Mouse (Mus musculus): Measurements from ENCODE around the gene Skiv2l.
A peak's percentile ranks its signal among the peaks of the same experiment; 100 is the strongest.
"Not testable (repeated sequence)": the region's sequence is repeated elsewhere in the genome, so short reads cannot be mapped to it uniquely, and the experiment has no call there.

The Skiv2l gene

GRCm38 (mm10) chr17:34865981-34866380 is 16.0 kb upstream of the Skiv2l start:
- DNase-seq: no peak

GRCm38 (mm10) chr17:34862416-34863081 is 12.5 kb upstream of the Skiv2l start, which contains the start of gene Cfb:
Cfb (minus strand) TSS chr17:34862518.
- no peak for DNase-seq

GRCm38 (mm10) chr17:34861704-34862415 is 11.8 kb upstream of the Skiv2l start:
- DNase-seq: no peak

- no peak for DNase-seq
These were observed 10.5 kb upstream of the Skiv2l start for GRCm38 (mm10) chr17:34860514-34860913.

- DNase-seq: no peak
These were observed 8.7 kb upstream of the Skiv2l start for GRCm38 (mm10) chr17:34858670-34859069.

- DNase-seq: no peak
These were observed 5.8 kb upstream of the Skiv2l start for GRCm38 (mm10) chr17:34855825-34856224.

- DNase-seq: no peak
These were observed 4.8 kb upstream of the Skiv2l start for GRCm38 (mm10) chr17:34854761-34855160.

GRCm38 (mm10) chr17:34853511-34853910 is 3.5 kb upstream of the Skiv2l start:
- no peak for DNase-seq

- DNase-seq: no peak
These were observed 611 bp upstream of the Skiv2l start for GRCm38 (mm10) chr17:34850517-34851125.

GRCm38 (mm10) chr17:34847615-34848014 is 2.4 kb downstream of the Skiv2l start:
- no peak for DNase-seq

- no peak for DNase-seq
These were observed 2.8 kb downstream of the Skiv2l start for GRCm38 (mm10) chr17:34847192-34847591.

GRCm38 (mm10) chr17:34844884-34845283 is 5.1 kb downstream of the Skiv2l start:
- no peak for DNase-seq

GRCm38 (mm10) chr17:34840736-34841307 is 9.2 kb downstream of the Skiv2l start:
- DNase-seq: no peak

- no peak for DNase-seq
These were observed 11.2 kb downstream of the Skiv2l start for GRCm38 (mm10) chr17:34838785-34839184.

GRCm38 (mm10) chr17:34837464-34838324 is 12.3 kb downstream of the Skiv2l start:
- no peak for DNase-seq

GRCm38 (mm10) chr17:34836856-34837221 is 13.2 kb downstream of the Skiv2l start, which contains the start of the genes Stk19 and Dxo:
Stk19 (minus strand) TSS chr17:34836945.
Dxo (plus strand) TSS chr17:34837019.
- DNase-seq: peak; percentile 97

- no peak for DNase-seq
These were observed 13.7 kb downstream of the Skiv2l start for GRCm38 (mm10) chr17:34836155-34836855.

GRCm38 (mm10) chr17:34830776-34831175 is 19.2 kb downstream of the Skiv2l start:
- DNase-seq: not testable (repeated sequence)

- no peak for DNase-seq
These were observed 35.1 kb downstream of the Skiv2l start for GRCm38 (mm10) chr17:34814818-34815370.

- peak; percentile 19 for DNase-seq
These were observed 36.3 kb downstream of the Skiv2l start for GRCm38 (mm10) chr17:34813747-34814146.

GRCm38 (mm10) chr17:34811275-34811674 is 38.7 kb downstream of the Skiv2l start:
- no peak for DNase-seq

GRCm38 (mm10) chr17:34810811-34811210 is 39.2 kb downstream of the Skiv2l start:
- DNase-seq: not testable (repeated sequence)
